Mouse (Mus musculus): ENCODE measurements at regions not wholly inside any gene's neighbourhood (a gene's known extent, or its start where the extent isn't known, plus 50 kb on each side); places are given as distances from the start of the nearest gene placed in this dataset.
A peak's percentile ranks its signal among the peaks of the same experiment; 100 is the strongest.

DNA sequence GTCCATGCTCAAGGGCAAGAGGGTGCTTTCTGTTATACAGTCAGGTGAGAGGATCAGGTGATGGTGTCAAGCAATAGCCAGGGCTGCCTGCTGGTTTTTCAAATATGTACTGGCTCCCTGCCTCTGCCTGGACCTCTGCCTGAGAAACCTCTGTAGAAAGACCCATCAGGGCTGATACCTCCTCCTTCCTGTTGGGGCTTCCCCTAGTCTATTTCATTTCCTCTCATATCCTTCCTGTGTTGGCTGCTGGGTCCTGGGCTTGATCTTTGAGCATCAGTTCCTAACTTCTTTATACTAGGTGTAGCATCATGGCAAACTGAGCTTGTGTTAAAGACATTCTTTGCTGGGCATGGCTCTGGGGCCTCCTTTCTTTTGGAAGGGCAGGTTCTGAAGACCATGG, 89.5 kb downstream of the Tmem38b start:
- ATAC-seq (replicated peaks; ENCODE audit: low FRiP score, low read depth): no peak
- H3K27me3 ChIP-seq (ENCODE audit: insufficient read depth, low read length): no peaks in the 10 kb centered on the region
- no peaks in the 10 kb centered on the region for H3K4me1 ChIP-seq (replicated peaks; ENCODE audit: insufficient read depth, low read length)
- no peaks in the 10 kb centered on the region for H3K36me3 ChIP-seq (ENCODE audit: insufficient read depth, low read length)
- no peak overlapping the region for H3K9ac ChIP-seq (ENCODE audit: low read depth, low read length)
- no peak overlapping the region for H3K4me3 ChIP-seq (replicated peaks; ENCODE audit: low read depth, low read length)
- no peak for TF ChIP-seq CTCF (IDR thresholded peaks at IDR 0.05; ENCODE audit: low read depth)
- no peak overlapping the region for H3K27ac ChIP-seq
- no peak overlapping the region for H3K4me2 ChIP-seq (ENCODE audit: low read length)
- no peaks in the 10 kb centered on the region for H3K9me3 ChIP-seq (replicated peaks; ENCODE audit: low read length)
- no peak for DNase-seq (ENCODE audit: low spot score)

DNA sequence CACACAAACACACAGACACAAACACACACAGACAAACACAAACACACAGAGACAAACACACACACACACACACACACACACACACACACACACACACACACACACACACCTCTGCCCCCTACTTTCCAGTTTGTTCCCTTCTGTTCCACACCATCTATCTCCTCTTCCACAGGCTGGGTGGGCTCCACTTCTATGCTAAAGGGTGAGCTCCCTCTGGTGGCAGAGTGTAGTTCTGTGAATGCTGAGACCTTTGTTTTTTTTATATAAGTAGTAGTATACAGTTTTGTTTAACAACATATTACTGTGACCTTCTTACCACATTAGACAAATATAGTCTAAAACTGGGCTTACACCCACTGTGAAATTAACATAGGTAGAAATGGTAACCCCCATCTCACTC, 93.3 kb downstream of the Tmem38b start:
- 0 out of 2 replicates have a peak, but pooled peaks have one; percentile 43 for ATAC-seq (replicated peaks; ENCODE audit: low FRiP score, low read depth)
- H3K36me3 ChIP-seq (ENCODE audit: insufficient read depth, low read length): no peaks in the 10 kb centered on the region
- H3K9ac ChIP-seq (ENCODE audit: low read depth, low read length): no peak overlapping the region
- no peaks in the 10 kb centered on the region for H3K9me3 ChIP-seq (replicated peaks; ENCODE audit: low read length)
- peak; percentile 89 for DNase-seq (ENCODE audit: low spot score)
- H3K27ac ChIP-seq: no peak overlapping the region
- no peak overlapping the region for H3K4me3 ChIP-seq (replicated peaks; ENCODE audit: low read depth, low read length)
- no peak overlapping the region for H3K4me2 ChIP-seq (ENCODE audit: low read length)
- no peaks in the 10 kb centered on the region for H3K4me1 ChIP-seq (replicated peaks; ENCODE audit: insufficient read depth, low read length)
- H3K27me3 ChIP-seq (ENCODE audit: insufficient read depth, low read length): no peaks in the 10 kb centered on the region
- TF ChIP-seq CTCF (IDR thresholded peaks at IDR 0.05; ENCODE audit: low read depth): peak; percentile 90

DNA sequence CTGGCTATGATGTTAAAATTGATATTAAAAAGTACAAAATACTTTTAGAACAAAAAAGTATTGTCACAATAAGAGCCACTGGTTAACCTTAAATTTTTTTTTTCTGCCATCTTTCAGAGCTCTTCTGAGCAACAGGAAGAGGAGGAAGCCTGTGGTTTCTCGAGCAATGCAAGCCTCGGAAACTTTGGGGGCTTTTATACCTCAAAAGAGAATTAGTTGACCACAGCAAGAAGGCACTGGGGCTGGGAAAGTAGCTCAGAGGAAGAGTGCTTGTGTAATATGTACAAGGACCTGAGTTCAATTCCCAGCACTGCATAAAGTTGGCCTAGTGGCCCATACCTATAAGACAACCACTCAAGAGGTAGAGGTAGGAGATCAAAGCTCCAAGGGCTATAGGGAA, 94.7 kb downstream of the Tmem38b start:
- no peaks in the 10 kb centered on the region for H3K27me3 ChIP-seq (ENCODE audit: insufficient read depth, low read length)
- no peak overlapping the region for H3K4me3 ChIP-seq (replicated peaks; ENCODE audit: low read depth, low read length)
- no peaks in the 10 kb centered on the region for H3K4me1 ChIP-seq (replicated peaks; ENCODE audit: insufficient read depth, low read length)
- H3K4me2 ChIP-seq (ENCODE audit: low read length): no peak overlapping the region
- no peak for TF ChIP-seq CTCF (IDR thresholded peaks at IDR 0.05; ENCODE audit: low read depth)
- ATAC-seq (replicated peaks; ENCODE audit: low FRiP score, low read depth) (no peak), DNase-seq (ENCODE audit: low spot score) (no peak)
- WGBS: 59% methylated on average over 2 of the region's 2 CpGs
- H3K27ac ChIP-seq: no peak overlapping the region
- H3K9ac ChIP-seq (ENCODE audit: low read depth, low read length): no peak overlapping the region
- no peaks in the 10 kb centered on the region for H3K36me3 ChIP-seq (ENCODE audit: insufficient read depth, low read length)
- no peaks in the 10 kb centered on the region for H3K9me3 ChIP-seq (replicated peaks; ENCODE audit: low read length)

- Histone ChIP-seq H3K9ac (ENCODE audit: low read depth, low read length) (no peak overlapping the region), H3K36me3 (ENCODE audit: insufficient read depth, low read length) (no peaks in the 10 kb centered on the region), H3K4me3 (replicated peaks; ENCODE audit: low read depth, low read length) (no peak overlapping the region), H3K4me1 (replicated peaks; ENCODE audit: insufficient read depth, low read length) (no peaks in the 10 kb centered on the region), H3K4me2 (ENCODE audit: low read length) (no peak overlapping the region), H3K27ac (no peak overlapping the region), H3K9me3 (replicated peaks; ENCODE audit: low read length) (no peaks in the 10 kb centered on the region), H3K27me3 (ENCODE audit: insufficient read depth, low read length) (no peaks in the 10 kb centered on the region)
- DNase-seq (ENCODE audit: low spot score): no peak
- 90% methylated on average over 3 of the region's 3 CpGs for WGBS
- no peak for TF ChIP-seq CTCF (IDR thresholded peaks at IDR 0.05; ENCODE audit: low read depth)
- ATAC-seq (replicated peaks; ENCODE audit: low FRiP score, low read depth): no peak
Measured at GRCm38 (mm10) chr4:53931068-53931467, 105.2 kb downstream of the Tmem38b start.

DNA sequence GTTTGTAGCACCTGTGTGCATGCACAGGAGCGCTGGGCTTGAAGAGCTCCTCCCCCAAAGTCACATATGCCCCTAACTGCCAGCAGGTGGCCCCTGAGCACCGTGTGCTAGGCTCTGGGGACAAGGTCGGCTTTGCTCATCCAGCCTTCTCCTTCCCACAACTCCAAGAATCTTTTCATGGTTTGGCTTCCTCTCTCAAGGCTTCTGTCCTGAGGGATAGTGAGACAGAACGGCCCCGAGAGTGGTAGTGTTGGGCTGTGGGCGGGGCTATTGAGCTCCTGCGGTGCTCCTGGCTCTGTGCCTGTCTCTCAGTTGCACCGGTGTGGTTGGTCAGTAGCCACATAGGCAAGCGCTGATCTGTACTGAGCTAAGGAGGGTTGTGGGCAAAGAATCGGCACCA, 105.7 kb downstream of the Tmem38b start:
- H3K4me3 ChIP-seq (replicated peaks; ENCODE audit: low read depth, low read length): 0 out of 2 replicates have a peak overlapping the region, but pooled peaks have one; percentile 5
- H3K9ac ChIP-seq (ENCODE audit: low read depth, low read length): 0 out of 2 replicates have a peak overlapping the region, but pooled peaks have one; percentile 2
- 13% methylated on average over 10 of the region's 10 CpGs for WGBS
- H3K9me3 ChIP-seq (replicated peaks; ENCODE audit: low read length): no peaks in the 10 kb centered on the region
- no peaks in the 10 kb centered on the region for H3K4me1 ChIP-seq (replicated peaks; ENCODE audit: insufficient read depth, low read length)
- ATAC-seq (replicated peaks; ENCODE audit: low FRiP score, low read depth) (peak; percentile 80), DNase-seq (ENCODE audit: low spot score) (peak; percentile 89)
- no peaks in the 10 kb centered on the region for H3K27me3 ChIP-seq (ENCODE audit: insufficient read depth, low read length)
- no peak overlapping the region for H3K27ac ChIP-seq
- peak; percentile 95 for TF ChIP-seq CTCF (IDR thresholded peaks at IDR 0.05; ENCODE audit: low read depth)
- H3K4me2 ChIP-seq (ENCODE audit: low read length): peak overlapping the region; percentile 50
- no peaks in the 10 kb centered on the region for H3K36me3 ChIP-seq (ENCODE audit: insufficient read depth, low read length)

- Histone ChIP-seq H3K9ac (ENCODE audit: low read depth, low read length) (no peak overlapping the region), H3K4me3 (replicated peaks; ENCODE audit: low read depth, low read length) (no peak overlapping the region), H3K36me3 (ENCODE audit: insufficient read depth, low read length) (no peaks in the 10 kb centered on the region), H3K27me3 (ENCODE audit: insufficient read depth, low read length) (no peaks in the 10 kb centered on the region), H3K4me2 (ENCODE audit: low read length) (no peak overlapping the region), H3K4me1 (replicated peaks; ENCODE audit: insufficient read depth, low read length) (no peaks in the 10 kb centered on the region), H3K9me3 (replicated peaks; ENCODE audit: low read length) (no peaks in the 10 kb centered on the region), H3K27ac (no peak overlapping the region)
- ATAC-seq (replicated peaks; ENCODE audit: low FRiP score, low read depth): no peak
- WGBS: 20% methylated on average over 5 of the region's 5 CpGs
- DNase-seq (ENCODE audit: low spot score): peak; percentile 34
- no peak for TF ChIP-seq CTCF (IDR thresholded peaks at IDR 0.05; ENCODE audit: low read depth)
Measured at GRCm38 (mm10) chr4:53935306-53935705, 109.5 kb downstream of the Tmem38b start.

GRCm38 (mm10) chr4:53948736-53949135, 122.9 kb downstream of the Tmem38b start:
- no peak overlapping the region for H3K4me2 ChIP-seq (ENCODE audit: low read length)
- no peaks in the 10 kb centered on the region for H3K27me3 ChIP-seq (ENCODE audit: insufficient read depth, low read length)
- H3K9me3 ChIP-seq (replicated peaks; ENCODE audit: low read length): no peaks in the 10 kb centered on the region
- TF ChIP-seq CTCF (IDR thresholded peaks at IDR 0.05; ENCODE audit: low read depth): no peak
- H3K4me3 ChIP-seq (replicated peaks; ENCODE audit: low read depth, low read length): no peak overlapping the region
- no peaks in the 10 kb centered on the region for H3K36me3 ChIP-seq (ENCODE audit: insufficient read depth, low read length)
- WGBS: 81% methylated on average over 7 of the region's 7 CpGs
- H3K27ac ChIP-seq: no peak overlapping the region
- DNase-seq (ENCODE audit: low spot score) (no peak), ATAC-seq (replicated peaks; ENCODE audit: low FRiP score, low read depth) (no peak)
- H3K4me1 ChIP-seq (replicated peaks; ENCODE audit: insufficient read depth, low read length): no peaks in the 10 kb centered on the region
- H3K9ac ChIP-seq (ENCODE audit: low read depth, low read length): no peak overlapping the region
